Mouse (Mus musculus): Measurements from ENCODE around the gene Defa2. TPM values are rescaled to one million over a fixed set of nuclear protein-coding genes. Genes with fewer than 3 reads are reported as not detected.

Gene Defa2
- polyA plus RNA-seq (2014; fragmentation: Illumina TruSeq; extraction: RNeasy Lipid Tissue Mini Kit (QIAGEN cat#74804); ENCODE audit: low replicate concordance) = 12.8 TPM

GRCm38 (mm10) chr8:21378215-21378614 lies at the start of gene Defa2:
Gene Defa2, plus strand, starts transcription at chr8:21378515.

GRCm38 (mm10) chr8:21391511-21391910 lies 13.2 kb downstream of the Defa2 start, which contains the start of gene Defa33:
Gene Defa33, plus strand, starts transcription at chr8:21391811.

GRCm38 (mm10) chr8:21427111-21427510 lies 48.8 kb downstream of the Defa2 start, which contains the start of gene Defa36:
Gene Defa36, plus strand, starts transcription at chr8:21427411.

Other genes starting within 250 kb of the Defa2 start
- gene Defa30, start 243.9 kb upstream of the Defa2 start, polyA plus RNA-seq (2014; fragmentation: Illumina TruSeq; extraction: RNeasy Lipid Tissue Mini Kit (QIAGEN cat#74804); ENCODE audit: low replicate concordance) = 1,814 TPM
- gene Defa22, start 216.2 kb upstream of the Defa2 start, polyA plus RNA-seq (2014; fragmentation: Illumina TruSeq; extraction: RNeasy Lipid Tissue Mini Kit (QIAGEN cat#74804); ENCODE audit: low replicate concordance) = 11.5 TPM
- gene Defa31, start 186.9 kb upstream of the Defa2 start, polyA plus RNA-seq (2014; fragmentation: Illumina TruSeq; extraction: RNeasy Lipid Tissue Mini Kit (QIAGEN cat#74804); ENCODE audit: low replicate concordance) = 5,443 TPM
- not detected for gene Gm15293, start 177.0 kb upstream of the Defa2 start, polyA plus RNA-seq (2014; fragmentation: Illumina TruSeq; extraction: RNeasy Lipid Tissue Mini Kit (QIAGEN cat#74804); ENCODE audit: low replicate concordance)
- gene Gm15292, start 128.8 kb upstream of the Defa2 start, polyA plus RNA-seq (2014; fragmentation: Illumina TruSeq; extraction: RNeasy Lipid Tissue Mini Kit (QIAGEN cat#74804); ENCODE audit: low replicate concordance) = 82.5 TPM
- gene Defa27, start 63.0 kb upstream of the Defa2 start, polyA plus RNA-seq (2014; fragmentation: Illumina TruSeq; extraction: RNeasy Lipid Tissue Mini Kit (QIAGEN cat#74804); ENCODE audit: low replicate concordance) = not detected
- 41.6 TPM for gene Defa29, start 51.5 kb upstream of the Defa2 start, polyA plus RNA-seq (2014; fragmentation: Illumina TruSeq; extraction: RNeasy Lipid Tissue Mini Kit (QIAGEN cat#74804); ENCODE audit: low replicate concordance)
- 12.8 TPM for gene Defa33, start 13.3 kb downstream of the Defa2 start, polyA plus RNA-seq (2014; fragmentation: Illumina TruSeq; extraction: RNeasy Lipid Tissue Mini Kit (QIAGEN cat#74804); ENCODE audit: low replicate concordance)
- 52.6 TPM for gene Defa36, start 48.9 kb downstream of the Defa2 start, polyA plus RNA-seq (2014; fragmentation: Illumina TruSeq; extraction: RNeasy Lipid Tissue Mini Kit (QIAGEN cat#74804); ENCODE audit: low replicate concordance)
- gene Gm7849, start 78.0 kb downstream of the Defa2 start, polyA plus RNA-seq (2014; fragmentation: Illumina TruSeq; extraction: RNeasy Lipid Tissue Mini Kit (QIAGEN cat#74804); ENCODE audit: low replicate concordance) = not detected
- 5.3 TPM for gene Defa20, start 130.7 kb downstream of the Defa2 start, polyA plus RNA-seq (2014; fragmentation: Illumina TruSeq; extraction: RNeasy Lipid Tissue Mini Kit (QIAGEN cat#74804); ENCODE audit: low replicate concordance)
- gene Defa32, start 150.5 kb downstream of the Defa2 start, polyA plus RNA-seq (2014; fragmentation: Illumina TruSeq; extraction: RNeasy Lipid Tissue Mini Kit (QIAGEN cat#74804); ENCODE audit: low replicate concordance) = 5.3 TPM
- 2,479 TPM for gene Defa37, start 186.9 kb downstream of the Defa2 start, polyA plus RNA-seq (2014; fragmentation: Illumina TruSeq; extraction: RNeasy Lipid Tissue Mini Kit (QIAGEN cat#74804); ENCODE audit: low replicate concordance)
- not detected for gene Defa28, start 204.5 kb downstream of the Defa2 start, polyA plus RNA-seq (2014; fragmentation: Illumina TruSeq; extraction: RNeasy Lipid Tissue Mini Kit (QIAGEN cat#74804); ENCODE audit: low replicate concordance)
- gene Gm7861, start 216.0 kb downstream of the Defa2 start, polyA plus RNA-seq (2014; fragmentation: Illumina TruSeq; extraction: RNeasy Lipid Tissue Mini Kit (QIAGEN cat#74804); ENCODE audit: low replicate concordance) = 425 TPM
- gene Defa26, start 239.7 kb downstream of the Defa2 start, polyA plus RNA-seq (2014; fragmentation: Illumina TruSeq; extraction: RNeasy Lipid Tissue Mini Kit (QIAGEN cat#74804); ENCODE audit: low replicate concordance) = 232 TPM

Measured in small intestine, adult 10 weeks (tissue).